Mouse (Mus musculus): Measurements from ENCODE around the gene Arhgef6. TPM values are rescaled to one million over a fixed set of nuclear protein-coding genes. Genes with fewer than 3 reads are reported as not detected.
A peak's percentile ranks its signal among the peaks of the same experiment; 100 is the strongest.

Gene Arhgef6
- polyA plus RNA-seq, 1 experiment from 2014 or later = 7.1 TPM

- H3K36me3 ChIP-seq (ENCODE audit: control insufficient read depth, insufficient read depth, low read length) = no peaks in the 10 kb centered on the region
- H3K4me1 ChIP-seq (ENCODE audit: control insufficient read depth, insufficient read depth, low read length) = no peaks in the 10 kb centered on the region
- H3K27me3 ChIP-seq (replicated peaks; ENCODE audit: control insufficient read depth, insufficient read depth, low read length) = no peaks in the 10 kb centered on the region
- H3K9ac ChIP-seq (ENCODE audit: low read length) = no peak overlapping the region
- no peak overlapping the region for H3K4me3 ChIP-seq (ENCODE audit: low read depth, low read length)
- 86% methylated on average over 5 of the region's 5 CpGs for WGBS
- no peak overlapping the region for H3K4me2 ChIP-seq (ENCODE audit: low read length)
- no peaks in the 10 kb centered on the region for H3K9me3 ChIP-seq (replicated peaks; ENCODE audit: control insufficient read depth, low read length)
- DNase-seq (ENCODE audit: low spot score) (no peak), ATAC-seq (no peak)
- no peak overlapping the region for H3K27ac ChIP-seq (ENCODE audit: low read depth, low read length)
Observed at GRCm38 (mm10) chrX:57219563-57219962, 119.0 kb downstream of the Arhgef6 start.

DNA sequence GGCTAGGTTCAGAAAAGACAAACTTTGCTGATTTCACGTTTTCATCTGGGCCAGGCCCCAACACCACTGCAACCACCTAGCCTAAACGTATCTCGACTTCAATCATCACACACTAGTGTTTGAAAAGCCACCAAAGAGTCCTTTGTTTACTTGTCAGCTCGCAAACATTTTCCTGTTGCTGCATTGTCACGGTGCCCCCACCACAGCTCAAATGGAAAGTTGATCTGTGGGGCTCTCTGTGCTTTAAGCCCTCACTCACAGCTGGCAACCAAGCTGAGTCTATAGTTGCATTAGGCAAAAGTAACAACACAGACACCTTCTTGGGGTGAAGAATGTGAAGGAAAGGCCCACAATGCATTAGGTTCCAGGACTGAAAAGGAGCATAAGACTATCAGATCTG lies 122.3 kb downstream of the Arhgef6 start:
- 66% methylated on average over 5 of the region's 5 CpGs for WGBS
- DNase-seq (ENCODE audit: low spot score) = no peak
- Histone ChIP-seq H3K9me3 (replicated peaks; ENCODE audit: control insufficient read depth, low read length) (no peaks in the 10 kb centered on the region), H3K4me2 (ENCODE audit: low read length) (no peak overlapping the region), H3K9ac (ENCODE audit: low read length) (no peak overlapping the region), H3K4me3 (ENCODE audit: low read depth, low read length) (no peak overlapping the region), H3K4me1 (ENCODE audit: control insufficient read depth, insufficient read depth, low read length) (no peaks in the 10 kb centered on the region), H3K27me3 (replicated peaks; ENCODE audit: control insufficient read depth, insufficient read depth, low read length) (no peaks in the 10 kb centered on the region), H3K36me3 (ENCODE audit: control insufficient read depth, insufficient read depth, low read length) (no peaks in the 10 kb centered on the region), H3K27ac (ENCODE audit: low read depth, low read length) (no peak overlapping the region)
- ATAC-seq = no peak

- H3K27ac ChIP-seq (ENCODE audit: low read depth, low read length) = no peak overlapping the region
- WGBS = 87% methylated on average over 4 of the region's 4 CpGs
- H3K9me3 ChIP-seq (replicated peaks; ENCODE audit: control insufficient read depth, low read length) = no peaks in the 10 kb centered on the region
- H3K27me3 ChIP-seq (replicated peaks; ENCODE audit: control insufficient read depth, insufficient read depth, low read length) = no peaks in the 10 kb centered on the region
- no peak overlapping the region for H3K9ac ChIP-seq (ENCODE audit: low read length)
- no peaks in the 10 kb centered on the region for H3K36me3 ChIP-seq (ENCODE audit: control insufficient read depth, insufficient read depth, low read length)
- H3K4me1 ChIP-seq (ENCODE audit: control insufficient read depth, insufficient read depth, low read length) = no peaks in the 10 kb centered on the region
- DNase-seq (ENCODE audit: low spot score) = no peak
- H3K4me2 ChIP-seq (ENCODE audit: low read length) = no peak overlapping the region
- no peak overlapping the region for H3K4me3 ChIP-seq (ENCODE audit: low read depth, low read length)
- no peak for ATAC-seq
Observed at GRCm38 (mm10) chrX:57215495-57215894, 123.0 kb downstream of the Arhgef6 start.

DNA sequence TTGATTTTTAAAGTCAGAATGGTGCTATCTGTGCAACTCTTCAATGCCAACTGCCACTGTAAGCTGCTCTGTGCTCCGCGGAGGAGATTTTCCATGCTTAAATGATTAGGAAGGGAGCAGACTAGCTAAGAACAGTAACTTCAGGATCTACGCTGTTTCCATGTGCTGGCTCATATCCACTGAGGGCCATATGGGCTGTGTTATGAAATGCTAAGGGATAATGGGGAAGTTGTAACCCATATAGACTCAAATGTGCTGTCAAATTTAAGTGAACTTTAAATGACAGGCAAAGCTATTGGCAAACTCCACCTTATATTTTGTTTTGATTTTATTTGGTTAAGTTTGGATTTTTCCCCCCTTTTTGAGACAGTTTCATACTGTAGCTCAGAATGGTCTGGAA lies 125.7 kb downstream of the Arhgef6 start:
- ATAC-seq (no peak), DNase-seq (ENCODE audit: low spot score) (peak; percentile 7)
- H3K4me2 ChIP-seq (ENCODE audit: low read length) = no peak overlapping the region
- WGBS = 75% methylated on average over 3 of the region's 3 CpGs
- no peak overlapping the region for H3K4me3 ChIP-seq (ENCODE audit: low read depth, low read length)
- no peaks in the 10 kb centered on the region for H3K9me3 ChIP-seq (replicated peaks; ENCODE audit: control insufficient read depth, low read length)
- no peaks in the 10 kb centered on the region for H3K4me1 ChIP-seq (ENCODE audit: control insufficient read depth, insufficient read depth, low read length)
- no peak overlapping the region for H3K9ac ChIP-seq (ENCODE audit: low read length)
- H3K27me3 ChIP-seq (replicated peaks; ENCODE audit: control insufficient read depth, insufficient read depth, low read length) = no peaks in the 10 kb centered on the region
- no peaks in the 10 kb centered on the region for H3K36me3 ChIP-seq (ENCODE audit: control insufficient read depth, insufficient read depth, low read length)
- H3K27ac ChIP-seq (ENCODE audit: low read depth, low read length) = no peak overlapping the region

DNA sequence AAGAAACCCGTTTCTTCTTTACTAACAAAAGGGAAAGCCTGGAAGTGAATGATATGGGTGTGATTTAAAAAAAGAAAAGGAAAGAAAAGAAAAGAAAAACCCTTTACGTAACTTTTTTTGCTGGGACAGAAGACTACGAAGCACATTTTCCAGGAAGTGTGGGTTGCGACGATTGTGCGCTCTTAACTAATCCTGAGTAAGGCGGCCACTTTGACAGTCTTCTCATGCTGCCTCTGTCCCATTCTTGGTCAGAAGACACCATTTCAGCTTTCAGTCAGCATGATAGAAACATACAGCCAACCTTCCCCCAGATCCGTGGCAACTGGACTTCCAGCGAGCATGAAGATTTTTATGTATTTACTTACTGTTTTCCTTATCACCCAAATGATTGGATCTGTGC lies 126.7 kb downstream of the Arhgef6 start, which contains the start of gene Cd40lg:
Cd40lg (plus strand) TSS at position 268 of the 400 bp plus-strand sequence.
- Histone ChIP-seq H3K4me3 (ENCODE audit: low read depth, low read length) (no peak within 1 kb of the TSS), H3K9ac (ENCODE audit: low read length) (no peak within 1 kb of the TSS), H3K4me1 (ENCODE audit: control insufficient read depth, insufficient read depth, low read length) (no peaks in the 10 kb centered on the region), H3K27ac (ENCODE audit: low read depth, low read length) (no peak within 1 kb of the TSS), H3K9me3 (replicated peaks; ENCODE audit: control insufficient read depth, low read length) (no peaks in the 10 kb centered on the region), H3K27me3 (replicated peaks; ENCODE audit: control insufficient read depth, insufficient read depth, low read length) (no peaks in the 10 kb centered on the region), H3K4me2 (ENCODE audit: low read length) (no peak within 1 kb of the TSS), H3K36me3 (ENCODE audit: control insufficient read depth, insufficient read depth, low read length) (no peaks in the 10 kb centered on the region)
- ATAC-seq (no peak), DNase-seq (ENCODE audit: low spot score) (no peak)
- WGBS = 87% methylated on average over 9 of the region's 9 CpGs

GRCm38 (mm10) chrX:57210591-57210990 lies 127.9 kb downstream of the Arhgef6 start:
- no peak for DNase-seq (ENCODE audit: low spot score)
- Histone ChIP-seq H3K36me3 (ENCODE audit: control insufficient read depth, insufficient read depth, low read length) (no peaks in the 10 kb centered on the region), H3K27me3 (replicated peaks; ENCODE audit: control insufficient read depth, insufficient read depth, low read length) (no peaks in the 10 kb centered on the region), H3K9ac (ENCODE audit: low read length) (no peak overlapping the region), H3K27ac (ENCODE audit: low read depth, low read length) (no peak overlapping the region), H3K4me1 (ENCODE audit: control insufficient read depth, insufficient read depth, low read length) (no peaks in the 10 kb centered on the region), H3K9me3 (replicated peaks; ENCODE audit: control insufficient read depth, low read length) (no peaks in the 10 kb centered on the region), H3K4me3 (ENCODE audit: low read depth, low read length) (no peak overlapping the region), H3K4me2 (ENCODE audit: low read length) (no peak overlapping the region)
- WGBS = 78% methylated on average over 1 of the region's 1 CpGs
- no peak for ATAC-seq

- Histone ChIP-seq H3K9me3 (replicated peaks; ENCODE audit: control insufficient read depth, low read length) (no peaks in the 10 kb centered on the region), H3K27ac (ENCODE audit: low read depth, low read length) (no peak overlapping the region), H3K27me3 (replicated peaks; ENCODE audit: control insufficient read depth, insufficient read depth, low read length) (no peaks in the 10 kb centered on the region), H3K36me3 (ENCODE audit: control insufficient read depth, insufficient read depth, low read length) (no peaks in the 10 kb centered on the region), H3K9ac (ENCODE audit: low read length) (no peak overlapping the region), H3K4me2 (ENCODE audit: low read length) (no peak overlapping the region), H3K4me1 (ENCODE audit: control insufficient read depth, insufficient read depth, low read length) (no peaks in the 10 kb centered on the region), H3K4me3 (ENCODE audit: low read depth, low read length) (no peak overlapping the region)
- ATAC-seq (no peak), DNase-seq (ENCODE audit: low spot score) (no peak)
- WGBS = 70% methylated on average over 2 of the region's 2 CpGs
Observed at GRCm38 (mm10) chrX:57200397-57200796, 138.1 kb downstream of the Arhgef6 start.

DNA sequence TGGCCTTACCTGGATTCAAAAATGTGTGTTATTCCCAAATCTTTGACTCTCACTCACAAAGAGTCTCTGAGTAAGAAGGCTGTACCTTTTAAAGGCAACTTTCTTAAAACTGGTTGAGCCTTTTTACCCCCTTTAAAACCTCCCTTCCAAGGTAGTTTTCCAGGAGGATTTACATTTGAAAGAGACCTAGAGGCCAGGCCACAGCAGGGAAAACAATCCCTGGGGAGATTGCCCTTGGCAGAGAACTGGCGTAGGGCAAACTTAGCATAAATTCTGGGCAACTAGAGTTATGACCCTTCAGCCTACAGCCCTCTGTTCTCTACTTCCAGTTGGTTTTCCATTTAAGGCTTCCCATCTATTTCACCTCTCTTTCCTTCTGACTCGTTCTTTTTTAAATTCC lies 140.5 kb downstream of the Arhgef6 start:
- no peaks in the 10 kb centered on the region for H3K36me3 ChIP-seq (ENCODE audit: control insufficient read depth, insufficient read depth, low read length)
- no peak for DNase-seq (ENCODE audit: low spot score)
- no peaks in the 10 kb centered on the region for H3K9me3 ChIP-seq (replicated peaks; ENCODE audit: control insufficient read depth, low read length)
- no peaks in the 10 kb centered on the region for H3K27me3 ChIP-seq (replicated peaks; ENCODE audit: control insufficient read depth, insufficient read depth, low read length)
- no peaks in the 10 kb centered on the region for H3K4me1 ChIP-seq (ENCODE audit: control insufficient read depth, insufficient read depth, low read length)
- H3K4me2 ChIP-seq (ENCODE audit: low read length) = no peak overlapping the region
- no peak overlapping the region for H3K4me3 ChIP-seq (ENCODE audit: low read depth, low read length)
- ATAC-seq = no peak
- WGBS = 43% methylated on average over 2 of the region's 2 CpGs
- H3K27ac ChIP-seq (ENCODE audit: low read depth, low read length) = no peak overlapping the region
- no peak overlapping the region for H3K9ac ChIP-seq (ENCODE audit: low read length)

- Histone ChIP-seq H3K9ac (ENCODE audit: low read length) (no peak overlapping the region), H3K4me3 (ENCODE audit: low read depth, low read length) (no peak overlapping the region), H3K4me2 (ENCODE audit: low read length) (no peak overlapping the region), H3K4me1 (ENCODE audit: control insufficient read depth, insufficient read depth, low read length) (no peaks in the 10 kb centered on the region), H3K36me3 (ENCODE audit: control insufficient read depth, insufficient read depth, low read length) (no peaks in the 10 kb centered on the region), H3K27ac (ENCODE audit: low read depth, low read length) (no peak overlapping the region), H3K27me3 (replicated peaks; ENCODE audit: control insufficient read depth, insufficient read depth, low read length) (no peaks in the 10 kb centered on the region), H3K9me3 (replicated peaks; ENCODE audit: control insufficient read depth, low read length) (no peaks in the 10 kb centered on the region)
- no peak for ATAC-seq
- DNase-seq (ENCODE audit: low spot score) = no peak
- WGBS = 78% methylated on average over 9 of the region's 9 CpGs
Observed at GRCm38 (mm10) chrX:57196319-57196718, 142.2 kb downstream of the Arhgef6 start.

Measured in forebrain, embryonic 14.5 days (tissue).